Mouse (Mus musculus): ENCODE data around the gene Snapc3. TPM values are rescaled to one million over a fixed set of nuclear protein-coding genes. Genes with fewer than 3 reads are reported as not detected.

Gene Snapc3
- polyA plus RNA-seq, 1 experiment from 2014 or later: 33.6 TPM

DNA sequence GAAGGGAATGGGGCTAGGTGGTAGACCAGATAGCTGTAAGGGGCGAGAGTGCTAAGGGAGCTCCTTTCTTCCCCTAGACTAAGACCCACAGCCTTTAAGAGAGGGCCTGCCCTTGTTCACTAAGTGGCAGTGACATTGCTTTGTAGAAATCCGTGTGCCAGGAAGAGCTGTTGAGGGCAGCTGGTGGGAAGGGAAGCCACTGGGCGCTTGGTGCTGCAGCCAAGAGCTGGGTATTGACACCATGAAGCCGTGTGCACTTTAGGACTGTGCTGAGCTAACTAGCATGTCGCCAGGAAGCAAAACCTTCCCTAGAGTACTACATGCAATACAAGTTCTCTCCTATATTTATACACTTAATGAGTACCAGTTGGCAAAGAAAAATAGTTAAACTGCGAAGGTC lies 6.1 kb downstream of the Snapc3 start:
- 90% methylated on average over 6 of the region's 6 CpGs for WGBS
- no peak overlapping the region for H3K4me2 ChIP-seq
- H3K27ac ChIP-seq: no peak overlapping the region
- peaks cover 26% of the 10 kb centered on the region for H3K36me3 ChIP-seq
- no peak for ATAC-seq (ENCODE audit: insufficient read depth, low FRiP score, low read depth)
- no peaks in the 10 kb centered on the region for H3K4me1 ChIP-seq
- no peaks in the 10 kb centered on the region for H3K27me3 ChIP-seq (replicated peaks)
- H3K4me3 ChIP-seq (replicated peaks): no peak overlapping the region
- no peak overlapping the region for H3K9ac ChIP-seq
- no peaks in the 10 kb centered on the region for H3K9me3 ChIP-seq

DNA sequence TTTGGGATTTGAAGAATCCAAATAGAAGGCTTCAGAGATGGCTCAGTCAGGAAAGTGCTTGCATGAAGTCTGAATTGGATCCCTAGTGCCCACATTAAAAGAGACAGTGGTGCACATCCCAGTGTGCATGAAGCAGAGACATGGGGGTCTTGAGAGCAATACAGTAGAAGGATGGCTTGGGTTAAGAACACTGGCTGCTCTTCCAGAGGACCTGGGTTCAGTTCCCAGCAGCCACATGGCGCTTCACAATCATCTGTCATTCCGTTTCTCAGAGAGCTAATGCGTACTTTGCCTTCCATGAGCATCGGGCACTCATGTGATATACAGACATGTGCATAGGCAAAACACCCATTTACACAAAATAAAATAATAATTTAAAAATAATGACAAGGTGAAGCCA lies 7.6 kb downstream of the Snapc3 start:
- no peaks in the 10 kb centered on the region for H3K27me3 ChIP-seq (replicated peaks)
- H3K36me3 ChIP-seq: peaks cover 30% of the 10 kb centered on the region
- H3K9ac ChIP-seq: no peak overlapping the region
- H3K9me3 ChIP-seq: no peaks in the 10 kb centered on the region
- H3K4me2 ChIP-seq: no peak overlapping the region
- 96% methylated on average over 4 of the region's 4 CpGs for WGBS
- no peak for ATAC-seq (ENCODE audit: insufficient read depth, low FRiP score, low read depth)
- H3K27ac ChIP-seq: no peak overlapping the region
- no peaks in the 10 kb centered on the region for H3K4me1 ChIP-seq
- H3K4me3 ChIP-seq (replicated peaks): no peak overlapping the region

DNA sequence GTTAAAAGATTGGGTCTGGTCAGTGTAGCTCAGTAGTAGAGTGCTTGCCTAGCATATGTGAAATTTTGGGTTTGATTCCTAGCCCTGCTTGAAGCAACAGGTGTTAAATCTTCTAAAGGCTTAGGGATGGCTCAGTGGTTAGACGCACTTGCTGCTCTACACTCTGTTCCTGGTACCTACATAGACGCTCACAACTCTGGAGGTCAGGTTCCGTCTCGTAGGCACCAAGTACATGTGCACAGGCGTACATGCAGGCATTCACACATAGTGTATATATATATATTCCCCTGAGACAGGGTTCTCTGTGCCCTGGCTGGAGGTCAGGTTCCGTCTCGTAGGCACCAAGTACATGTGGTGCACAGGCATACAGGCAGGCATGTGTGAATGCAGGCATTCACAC lies 9.6 kb downstream of the Snapc3 start:
- Histone ChIP-seq H3K9me3 (no peaks in the 10 kb centered on the region), H3K27ac (no peak overlapping the region), H3K4me2 (no peak overlapping the region), H3K9ac (no peak overlapping the region), H3K4me3 (replicated peaks) (no peak overlapping the region), H3K36me3 (peaks cover 30% of the 10 kb centered on the region), H3K27me3 (replicated peaks) (no peaks in the 10 kb centered on the region), H3K4me1 (no peaks in the 10 kb centered on the region)
- WGBS: 98% methylated on average over 7 of the region's 7 CpGs
- no peak for ATAC-seq (ENCODE audit: insufficient read depth, low FRiP score, low read depth)

DNA sequence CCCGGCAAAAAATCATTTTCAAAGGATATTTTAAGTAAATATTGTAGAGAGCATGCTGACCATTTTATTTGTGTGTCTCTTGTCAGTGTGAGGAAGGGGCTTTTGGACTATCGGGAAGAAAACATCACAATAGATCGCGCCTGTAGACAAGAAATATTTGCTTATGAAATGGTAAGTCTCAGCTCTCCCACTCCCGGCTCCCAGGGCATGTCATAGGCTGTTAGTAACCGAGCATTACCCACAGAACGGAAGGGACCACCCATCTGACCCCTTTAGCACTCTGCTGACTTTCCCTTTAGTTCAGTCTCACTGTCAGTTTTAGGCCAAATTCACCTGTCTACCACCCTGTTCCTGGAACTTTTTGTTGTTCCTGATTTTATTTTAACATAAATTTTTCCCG lies 10.2 kb downstream of the Snapc3 start:
- Histone ChIP-seq H3K9me3 (no peaks in the 10 kb centered on the region), H3K4me1 (no peaks in the 10 kb centered on the region), H3K27me3 (replicated peaks) (no peaks in the 10 kb centered on the region), H3K4me2 (no peak overlapping the region), H3K4me3 (replicated peaks) (no peak overlapping the region), H3K9ac (no peak overlapping the region), H3K36me3 (peaks cover 30% of the 10 kb centered on the region), H3K27ac (no peak overlapping the region)
- WGBS: 94% methylated on average over 8 of the region's 8 CpGs
- no peak for ATAC-seq (ENCODE audit: insufficient read depth, low FRiP score, low read depth)

DNA sequence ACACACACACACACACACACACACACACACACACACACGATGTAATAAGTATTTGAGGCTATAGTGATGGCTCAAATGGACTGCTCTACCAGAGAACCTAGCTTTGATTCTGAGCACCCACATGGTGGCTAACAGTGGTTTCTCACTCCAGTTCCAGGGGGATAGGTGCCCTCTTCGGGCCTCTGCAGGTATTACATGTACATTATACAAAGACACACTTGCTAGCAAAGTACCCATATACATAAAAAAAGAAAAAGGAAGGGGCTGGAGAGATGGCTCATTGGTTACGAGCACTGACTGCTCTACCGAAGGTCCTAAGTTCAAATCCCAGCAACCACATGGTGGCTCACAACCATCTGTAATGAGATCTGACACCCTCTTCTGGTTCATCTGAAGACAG lies 11.3 kb downstream of the Snapc3 start:
- no peak overlapping the region for H3K9ac ChIP-seq
- no peak overlapping the region for H3K27ac ChIP-seq
- no peak overlapping the region for H3K4me2 ChIP-seq
- no peaks in the 10 kb centered on the region for H3K4me1 ChIP-seq
- H3K9me3 ChIP-seq: no peaks in the 10 kb centered on the region
- no peak overlapping the region for H3K4me3 ChIP-seq (replicated peaks)
- peaks cover 28% of the 10 kb centered on the region for H3K36me3 ChIP-seq
- WGBS: 92% methylated on average over 4 of the region's 4 CpGs
- H3K27me3 ChIP-seq (replicated peaks): no peaks in the 10 kb centered on the region
- ATAC-seq (ENCODE audit: insufficient read depth, low FRiP score, low read depth): no peak

DNA sequence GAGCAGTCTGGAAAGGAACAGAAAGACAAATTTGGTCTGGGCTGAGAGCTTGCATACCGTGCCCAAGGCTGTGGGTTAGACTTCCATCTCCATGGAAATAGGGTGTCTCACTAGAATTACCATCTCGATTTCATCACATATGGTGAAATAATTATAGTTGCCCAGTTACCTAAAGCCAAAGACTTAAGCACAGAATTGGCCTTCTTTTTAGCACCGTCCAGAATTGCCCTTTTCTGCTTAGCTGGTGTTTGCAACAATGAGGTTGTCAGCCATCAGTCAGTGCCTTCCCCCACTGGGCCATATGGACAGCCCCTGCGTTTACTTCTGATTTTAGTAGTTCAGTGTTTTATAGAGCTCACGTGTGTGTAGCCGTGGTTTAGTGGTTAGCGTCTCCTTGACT lies 14.4 kb downstream of the Snapc3 start:
- Histone ChIP-seq H3K4me3 (replicated peaks) (no peak overlapping the region), H3K36me3 (peaks cover 29% of the 10 kb centered on the region), H3K9me3 (no peaks in the 10 kb centered on the region), H3K27ac (no peak overlapping the region), H3K4me2 (no peak overlapping the region), H3K27me3 (replicated peaks) (no peaks in the 10 kb centered on the region), H3K9ac (no peak overlapping the region), H3K4me1 (no peaks in the 10 kb centered on the region)
- 94% methylated on average over 7 of the region's 7 CpGs for WGBS
- ATAC-seq (ENCODE audit: insufficient read depth, low FRiP score, low read depth): no peak

DNA sequence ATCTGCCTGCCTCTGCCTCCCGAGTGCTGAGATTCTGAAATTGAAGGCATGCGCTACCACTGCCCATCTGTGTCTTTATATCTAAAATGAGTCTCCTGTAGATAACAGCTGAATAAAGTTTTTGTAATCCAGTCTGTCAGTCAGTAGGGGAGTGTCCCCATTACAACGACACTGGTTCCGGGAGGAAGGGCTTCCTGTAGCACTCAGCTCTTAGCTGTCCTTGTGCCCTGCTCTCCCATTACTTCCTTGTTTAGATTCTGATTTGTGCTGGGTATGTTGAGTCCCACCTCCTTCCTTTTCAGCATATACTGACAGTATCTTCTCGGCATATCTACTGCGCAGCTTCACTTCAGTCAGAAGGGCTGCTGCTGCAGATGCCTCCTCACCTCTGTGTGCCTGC lies 15.4 kb downstream of the Snapc3 start:
- Histone ChIP-seq H3K9ac (no peak overlapping the region), H3K36me3 (peaks cover 28% of the 10 kb centered on the region), H3K9me3 (no peaks in the 10 kb centered on the region), H3K27ac (no peak overlapping the region), H3K4me3 (replicated peaks) (no peak overlapping the region), H3K27me3 (replicated peaks) (no peaks in the 10 kb centered on the region), H3K4me2 (no peak overlapping the region), H3K4me1 (no peaks in the 10 kb centered on the region)
- WGBS: 85% methylated on average over 6 of the region's 6 CpGs
- no peak for ATAC-seq (ENCODE audit: insufficient read depth, low FRiP score, low read depth)

DNA sequence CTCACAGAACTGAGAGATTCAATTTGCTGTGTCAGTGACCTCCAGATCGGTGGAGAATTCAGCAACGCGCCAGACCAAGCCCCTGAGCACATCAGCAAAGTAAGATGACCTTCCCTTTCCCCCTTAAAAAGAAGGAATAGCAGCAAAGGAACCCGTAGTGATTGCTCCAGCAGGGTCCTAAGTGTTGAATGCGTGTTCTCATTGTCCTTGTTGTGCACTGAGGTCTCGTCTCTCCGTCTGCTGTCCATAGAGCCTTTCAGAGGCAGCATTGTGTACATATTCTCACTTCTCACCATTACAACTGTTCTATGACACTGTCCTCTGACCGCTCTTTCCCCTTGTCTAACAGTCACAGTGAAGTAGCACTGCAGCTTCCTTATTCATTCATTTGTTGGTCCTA lies 18.9 kb downstream of the Snapc3 start:
- ATAC-seq (ENCODE audit: insufficient read depth, low FRiP score, low read depth): no peak
- H3K27me3 ChIP-seq (replicated peaks): no peaks in the 10 kb centered on the region
- no peak overlapping the region for H3K27ac ChIP-seq
- peaks cover 16% of the 10 kb centered on the region for H3K36me3 ChIP-seq
- WGBS: 93% methylated on average over 8 of the region's 8 CpGs
- H3K4me3 ChIP-seq (replicated peaks): no peak overlapping the region
- no peak overlapping the region for H3K4me2 ChIP-seq
- no peaks in the 10 kb centered on the region for H3K4me1 ChIP-seq
- H3K9me3 ChIP-seq: no peaks in the 10 kb centered on the region
- H3K9ac ChIP-seq: no peak overlapping the region

DNA sequence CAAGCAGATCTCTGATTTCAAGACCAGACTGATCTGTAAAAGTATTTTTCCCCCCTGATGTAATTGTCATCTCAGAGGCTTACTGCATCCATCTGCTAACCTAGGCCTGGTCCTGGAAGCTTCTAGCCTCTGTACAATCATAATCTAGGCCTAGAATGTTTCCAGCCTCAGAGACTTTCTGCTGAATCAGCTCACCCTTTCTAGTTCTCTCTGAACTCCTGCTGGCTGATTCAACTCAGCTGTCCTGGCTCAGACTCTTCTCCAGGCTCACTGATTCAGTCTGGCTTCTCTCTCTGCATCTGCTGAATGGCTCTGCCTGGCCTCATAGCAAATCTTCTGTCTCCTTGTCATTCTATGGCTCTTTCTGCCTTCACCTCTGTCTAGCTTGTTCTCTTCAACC lies 20.6 kb downstream of the Snapc3 start:
- no peak overlapping the region for H3K9ac ChIP-seq
- H3K9me3 ChIP-seq: no peaks in the 10 kb centered on the region
- no peak for ATAC-seq (ENCODE audit: insufficient read depth, low FRiP score, low read depth)
- peaks cover 28% of the 10 kb centered on the region for H3K36me3 ChIP-seq
- no peaks in the 10 kb centered on the region for H3K27me3 ChIP-seq (replicated peaks)
- no peak overlapping the region for H3K4me2 ChIP-seq
- no peaks in the 10 kb centered on the region for H3K4me1 ChIP-seq
- no peak overlapping the region for H3K27ac ChIP-seq
- H3K4me3 ChIP-seq (replicated peaks): no peak overlapping the region

DNA sequence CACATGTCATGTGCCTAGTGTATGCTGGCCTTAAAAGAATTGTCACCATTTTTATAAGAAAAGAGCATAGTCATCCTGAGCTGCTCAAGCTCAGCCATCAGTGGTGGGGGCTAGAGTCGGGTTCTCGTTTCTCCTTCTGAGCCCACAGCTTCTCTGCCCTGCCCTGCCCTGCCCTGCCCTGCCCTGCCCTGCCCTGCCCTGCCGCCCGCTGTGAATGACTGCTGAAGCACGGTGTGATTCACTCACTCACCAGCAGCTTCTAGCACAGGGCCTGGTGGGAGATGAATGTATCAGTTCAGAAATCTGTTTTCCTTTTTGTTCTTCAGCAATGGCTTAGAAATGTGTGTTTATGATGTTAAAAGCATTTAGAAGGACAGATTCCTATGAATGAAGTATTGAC lies 21.5 kb downstream of the Snapc3 start:
- no peak overlapping the region for H3K4me2 ChIP-seq
- H3K36me3 ChIP-seq: peaks cover 28% of the 10 kb centered on the region
- H3K4me3 ChIP-seq (replicated peaks): no peak overlapping the region
- H3K27me3 ChIP-seq (replicated peaks): no peaks in the 10 kb centered on the region
- H3K9ac ChIP-seq: no peak overlapping the region
- no peaks in the 10 kb centered on the region for H3K9me3 ChIP-seq
- H3K4me1 ChIP-seq: no peaks in the 10 kb centered on the region
- 63% methylated on average over 5 of the region's 5 CpGs for WGBS
- no peak overlapping the region for H3K27ac ChIP-seq
- ATAC-seq (ENCODE audit: insufficient read depth, low FRiP score, low read depth): no peak

DNA sequence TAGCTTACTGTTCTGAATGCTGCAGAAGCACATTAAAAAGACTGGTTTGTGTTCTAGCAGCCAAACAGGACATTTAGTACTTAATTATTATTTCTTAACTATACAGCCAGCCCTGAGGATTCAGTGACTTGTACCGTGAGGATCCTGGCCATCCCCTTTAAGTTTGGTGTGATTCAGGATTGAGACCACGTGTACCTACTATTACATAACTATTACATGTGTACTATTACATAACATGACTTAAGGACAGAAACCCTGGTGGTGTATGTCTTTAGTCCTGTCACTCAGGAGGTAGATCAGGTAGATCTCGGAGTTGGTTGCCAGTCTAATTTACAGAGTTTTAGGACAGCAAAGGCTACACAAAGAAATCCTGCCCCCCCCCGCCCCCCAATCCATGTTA lies 23.5 kb downstream of the Snapc3 start:
- no peak for ATAC-seq (ENCODE audit: insufficient read depth, low FRiP score, low read depth)
- H3K27me3 ChIP-seq (replicated peaks): no peaks in the 10 kb centered on the region
- H3K36me3 ChIP-seq: peaks cover 24% of the 10 kb centered on the region
- no peak overlapping the region for H3K4me2 ChIP-seq
- H3K27ac ChIP-seq: no peak overlapping the region
- no peak overlapping the region for H3K9ac ChIP-seq
- no peaks in the 10 kb centered on the region for H3K9me3 ChIP-seq
- no peak overlapping the region for H3K4me3 ChIP-seq (replicated peaks)
- no peaks in the 10 kb centered on the region for H3K4me1 ChIP-seq
- WGBS: 87% methylated on average over 4 of the region's 4 CpGs

DNA sequence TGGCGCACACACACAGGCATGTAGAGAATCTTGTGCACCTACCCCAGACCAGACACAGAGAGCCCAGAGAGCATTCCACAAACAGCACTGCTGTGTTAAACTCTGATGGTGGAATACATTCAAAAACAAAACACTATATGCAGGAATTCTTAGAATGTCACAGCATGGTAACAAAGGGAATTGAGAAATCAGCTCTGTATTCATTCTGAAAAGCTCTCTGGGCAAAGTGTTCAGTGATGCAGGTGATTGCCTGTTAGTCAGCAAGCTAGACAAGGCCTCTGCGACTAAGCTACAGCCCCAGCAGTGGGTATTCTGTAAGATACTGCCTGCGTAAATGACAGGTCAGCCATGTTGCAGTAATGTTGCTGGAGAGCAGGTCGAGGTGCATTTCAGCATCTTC lies 33.3 kb downstream of the Snapc3 start:
- H3K4me1 ChIP-seq: no peaks in the 10 kb centered on the region
- H3K9me3 ChIP-seq: no peaks in the 10 kb centered on the region
- no peak overlapping the region for H3K4me2 ChIP-seq
- no peak for ATAC-seq (ENCODE audit: insufficient read depth, low FRiP score, low read depth)
- H3K9ac ChIP-seq: no peak overlapping the region
- no peaks in the 10 kb centered on the region for H3K27me3 ChIP-seq (replicated peaks)
- no peak overlapping the region for H3K4me3 ChIP-seq (replicated peaks)
- WGBS: 94% methylated on average over 4 of the region's 4 CpGs
- H3K36me3 ChIP-seq: peaks cover 26% of the 10 kb centered on the region
- H3K27ac ChIP-seq: no peak overlapping the region

DNA sequence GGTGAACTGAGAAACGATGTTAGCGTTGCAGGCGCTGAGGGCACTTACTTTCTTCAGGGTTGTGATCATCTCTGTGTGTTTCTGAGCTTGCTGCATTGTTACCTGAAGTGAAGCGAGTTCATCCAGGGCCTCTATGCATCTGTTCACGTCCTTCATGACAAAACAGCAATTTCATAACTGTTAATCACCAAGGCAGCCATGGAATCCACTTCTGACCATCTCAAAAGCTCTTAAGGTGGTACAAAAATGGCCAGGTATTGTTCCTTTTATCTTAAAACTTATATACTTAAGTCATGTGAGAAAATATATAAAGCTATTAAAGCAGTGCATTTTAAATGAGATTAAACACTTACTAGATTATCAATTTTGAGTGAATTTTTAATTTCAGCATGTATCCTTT lies 42.6 kb downstream of the Snapc3 start:
- H3K4me3 ChIP-seq (replicated peaks): no peak overlapping the region
- H3K27ac ChIP-seq: no peak overlapping the region
- WGBS: 86% methylated on average over 5 of the region's 5 CpGs
- no peaks in the 10 kb centered on the region for H3K9me3 ChIP-seq
- no peaks in the 10 kb centered on the region for H3K27me3 ChIP-seq (replicated peaks)
- no peaks in the 10 kb centered on the region for H3K4me1 ChIP-seq
- H3K4me2 ChIP-seq: no peak overlapping the region
- ATAC-seq (ENCODE audit: insufficient read depth, low FRiP score, low read depth): no peak
- peaks cover 27% of the 10 kb centered on the region for H3K36me3 ChIP-seq
- no peak overlapping the region for H3K9ac ChIP-seq
